9 mouse cellular contexts compared by ENCODE assay signal in the genomic region with DNA sequence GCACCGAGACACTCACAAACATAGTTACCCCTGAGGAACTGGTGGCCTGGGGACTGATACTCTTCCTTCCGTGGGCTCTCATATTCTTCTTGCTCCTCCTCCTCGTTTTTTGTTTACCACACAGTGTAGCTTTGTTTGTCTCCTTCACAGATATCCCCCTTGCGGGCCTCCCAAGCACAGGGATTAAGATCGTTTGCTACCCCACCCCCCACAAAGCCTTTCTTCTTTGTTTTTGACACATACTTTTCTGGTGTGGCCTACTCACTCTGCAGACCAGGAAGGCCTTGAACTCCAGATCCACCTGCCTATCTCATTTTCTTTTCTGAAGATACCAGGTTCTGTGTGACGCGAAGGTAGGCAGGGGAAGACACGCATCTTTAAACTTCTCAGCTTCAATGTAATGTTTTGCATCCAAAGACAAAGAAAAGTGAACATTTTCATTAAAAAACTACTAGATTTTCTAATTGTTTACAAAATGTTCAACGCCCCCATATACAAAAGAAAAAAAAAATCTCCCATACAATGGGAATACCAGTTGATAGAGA. TPM values are rescaled to one million over a fixed set of nuclear protein-coding genes. Genes with fewer than 3 reads are reported as not detected.
DNase-seq lines count a peak whose midpoint lies in the region; ATAC-seq and TF ChIP-seq lines count a peak whose summit lies in the region.
"Had no signal": no experiment of that assay in that cellular context is flagged by ENCODE, and none has a peak within 500 bp of the region (broad histone marks: within the 10 kb centered on the region; RNA-seq: fewer than 3 reads in every experiment).

No protein-coding gene starts in this region.

- peaks cover 9% of the 10 kb centered on the region for H3K9me3 ChIP-seq in megakaryocyte, embryonic 14.5 days
- H3K9me3 ChIP-seq in embryonic facial prominence, embryonic 14.5 days (ENCODE audit: control insufficient read depth, low read length), result no peaks in the 10 kb centered on the region
- H3K9me3 ChIP-seq in limb, embryonic 10.5 days (replicated peaks), result no peaks in the 10 kb centered on the region
- H3K9me3 ChIP-seq in neural tube, embryonic 15.5 days (replicated peaks), result no peaks in the 10 kb centered on the region

- peaks cover 2% of the 10 kb centered on the region for H3K36me3 ChIP-seq in megakaryocyte, embryonic 14.5 days (replicated peaks; ENCODE audit: low read length)
- no peaks in the 10 kb centered on the region for H3K36me3 ChIP-seq in embryonic facial prominence, embryonic 14.5 days (ENCODE audit: control insufficient read depth, insufficient read depth, low read length)
- peaks cover 9% of the 10 kb centered on the region for H3K36me3 ChIP-seq in limb, embryonic 10.5 days
- H3K36me3 ChIP-seq in neural tube, embryonic 15.5 days, result no peaks in the 10 kb centered on the region
- H3K36me3 ChIP-seq in thymus, adult 2 months (ENCODE audit: control insufficient read depth, insufficient read depth, low read length), result no peaks in the 10 kb centered on the region

- no peak for TF ChIP-seq POLR2A in thymus, adult 2 months (IDR thresholded peaks at IDR 0.05; ENCODE audit: control insufficient read depth, extremely low read depth, insufficient read depth, low read length, poor library complexity)

- peaks cover 25% of the 10 kb centered on the region for H3K4me1 ChIP-seq in megakaryocyte, embryonic 14.5 days
- no peaks in the 10 kb centered on the region for H3K4me1 ChIP-seq in embryonic facial prominence, embryonic 14.5 days (ENCODE audit: control insufficient read depth, insufficient read depth, low read length)
- H3K4me1 ChIP-seq in limb, embryonic 10.5 days, result peaks cover 16% of the 10 kb centered on the region
- H3K4me1 ChIP-seq in neural tube, embryonic 15.5 days, result peaks cover 8% of the 10 kb centered on the region; the same call in 1 of the 2 replicates
- H3K4me1 ChIP-seq in thymus, adult 2 months (replicated peaks; ENCODE audit: control insufficient read depth, insufficient read depth, low read length), result peaks cover 4% of the 10 kb centered on the region; the same call in 1 of the 2 replicates

- peak overlapping the region; percentile 93 for H3K4me3 ChIP-seq in megakaryocyte, embryonic 14.5 days (replicated peaks)
- H3K4me3 ChIP-seq in embryonic facial prominence, embryonic 14.5 days (ENCODE audit: low read depth, low read length), result peak overlapping the region; percentile 78
- peak overlapping the region; percentile 84 for H3K4me3 ChIP-seq in limb, embryonic 10.5 days
- H3K4me3 ChIP-seq in neural tube, embryonic 15.5 days (replicated peaks), result peak overlapping the region; percentile 64
- no peak overlapping the region for H3K4me3 ChIP-seq in thymus, adult 2 months (ENCODE audit: control insufficient read depth, insufficient read depth, low read length)

- TF ChIP-seq CTCF in thymus, adult 2 months (IDR thresholded peaks at IDR 0.05; ENCODE audit: borderline replicate concordance, control insufficient read depth, extremely low read depth, insufficient read depth, low read length, poor library complexity), result no peak

- H3K27ac ChIP-seq in embryonic facial prominence, embryonic 14.5 days (replicated peaks; ENCODE audit: low read depth, low read length), result no peak overlapping the region
- peak overlapping the region; percentile 100 for H3K27ac ChIP-seq in limb, embryonic 10.5 days
- no peak overlapping the region; the same call in 1 of the 2 replicates for H3K27ac ChIP-seq in neural tube, embryonic 15.5 days (replicated peaks)
- no peak overlapping the region for H3K27ac ChIP-seq in thymus, adult 2 months (ENCODE audit: control insufficient read depth, insufficient read depth, low read length)

- ATAC-seq in megakaryocyte, adult 5-6 weeks (ENCODE audit: poor library complexity, severe bottlenecking), result no peak
- ATAC-seq in embryonic facial prominence, embryonic 14.5 days (ENCODE audit: low read depth), result no peak
- ATAC-seq in neural tube, embryonic 15.5 days (ENCODE audit: low FRiP score), result no peak

- H3K4me2 ChIP-seq in embryonic facial prominence, embryonic 14.5 days (ENCODE audit: low read depth, low read length), result peak overlapping the region; percentile 87
- H3K4me2 ChIP-seq in neural tube, embryonic 15.5 days, result peak overlapping the region; percentile 88

- WGBS in embryonic facial prominence, embryonic 14.5 days, result 54% methylated on average over 9 of the region's 9 CpGs
- 50% methylated on average over 9 of the region's 9 CpGs for WGBS in limb, embryonic 10.5 days
- WGBS in neural tube, embryonic 15.5 days, result 56% methylated on average over 9 of the region's 9 CpGs
- 91% methylated on average over 9 of the region's 9 CpGs for WGBS in thymus, adult 2 months

- H3K27me3 ChIP-seq in megakaryocyte, embryonic 14.5 days (replicated peaks), result peaks cover 27% of the 10 kb centered on the region
- peaks cover 29% of the 10 kb centered on the region for H3K27me3 ChIP-seq in embryonic facial prominence, embryonic 14.5 days (replicated peaks; ENCODE audit: control insufficient read depth, insufficient read depth, low read length)
- H3K27me3 ChIP-seq in limb, embryonic 10.5 days (ENCODE audit: low read depth, poor library complexity, severe bottlenecking), result peaks cover 29% of the 10 kb centered on the region
- peaks cover 29% of the 10 kb centered on the region for H3K27me3 ChIP-seq in neural tube, embryonic 15.5 days (replicated peaks)
- H3K27me3 ChIP-seq in thymus, adult 2 months (ENCODE audit: control insufficient read depth, insufficient read depth, low read length), result peaks cover 4% of the 10 kb centered on the region; the same call in 1 of the 2 replicates

- no peak for DNase-seq in embryonic facial prominence, embryonic 14.5 days (ENCODE audit: low spot score)
- DNase-seq in limb, embryonic 10.5 days (ENCODE audit: low spot score), result no peak
- no peak for DNase-seq in layer of hippocampus, postnatal 10 days (ENCODE audit: low spot score in 2 of 2)
- no peak for DNase-seq in thymus, adult 2 months
- DNase-seq in B cell, adult 2 months, result no peak

- H3K9ac ChIP-seq in embryonic facial prominence, embryonic 14.5 days (ENCODE audit: low read depth, low read length), result peak overlapping the region; percentile 92; the same call in 1 of the 2 replicates
- peak overlapping the region; percentile 81; the same call in 1 of the 2 replicates for H3K9ac ChIP-seq in neural tube, embryonic 15.5 days (replicated peaks)

RNA-seq across cellular contexts. Expression of a gene that starts 38.5 kb away (rescaled TPM):
- polyA plus RNA-seq in megakaryocyte, embryonic 14.5 days (2012; ENCODE audit: insufficient read depth, low replicate concordance), result not detected in 2 replicates
- total RNA-seq in megakaryocyte, adult 5-6 weeks (2015), result not detected in 2 replicates
- not detected in 2 replicates for total RNA-seq in megakaryocyte, adult 5-6 weeks (2017)
- not detected in 2 replicates for polyA plus RNA-seq in embryonic facial prominence, embryonic 14.5 days (2014; fragmentation: Nextera tagmentation; extraction: Ambion mirVana)
- 0.14 TPM in 1 of 2 replicates, not detected in the other for polyA plus RNA-seq in limb, embryonic 10.5 days (2016; fragmentation: Nextera tagmentation; extraction: Ambion mirVana)
- not detected in 2 replicates for polyA plus RNA-seq in neural tube, embryonic 15.5 days (2015; fragmentation: Nextera tagmentation; extraction: Ambion mirVana)
- total RNA-seq in layer of hippocampus, postnatal 10 days (2021), result not detected
- polyA plus RNA-seq in thymus, adult 2 months (2012; rRNA removed), result 0.09 and 0.32 TPM in 2 replicates
- total RNA-seq: heart, adult 8-10 months had no signal
